Mouse (Mus musculus): Measurements from ENCODE around the gene Ikbke.
"Not testable (repeated sequence)": the region's sequence is repeated elsewhere in the genome, so short reads cannot be mapped to it uniquely, and the experiment has no call there.

Ikbke gene

GRCm38 (mm10) chr1:131280280-131280679 is 874 bp upstream of the Ikbke start:
- DNase-seq (ENCODE audit: low spot score), result no peak

DNA sequence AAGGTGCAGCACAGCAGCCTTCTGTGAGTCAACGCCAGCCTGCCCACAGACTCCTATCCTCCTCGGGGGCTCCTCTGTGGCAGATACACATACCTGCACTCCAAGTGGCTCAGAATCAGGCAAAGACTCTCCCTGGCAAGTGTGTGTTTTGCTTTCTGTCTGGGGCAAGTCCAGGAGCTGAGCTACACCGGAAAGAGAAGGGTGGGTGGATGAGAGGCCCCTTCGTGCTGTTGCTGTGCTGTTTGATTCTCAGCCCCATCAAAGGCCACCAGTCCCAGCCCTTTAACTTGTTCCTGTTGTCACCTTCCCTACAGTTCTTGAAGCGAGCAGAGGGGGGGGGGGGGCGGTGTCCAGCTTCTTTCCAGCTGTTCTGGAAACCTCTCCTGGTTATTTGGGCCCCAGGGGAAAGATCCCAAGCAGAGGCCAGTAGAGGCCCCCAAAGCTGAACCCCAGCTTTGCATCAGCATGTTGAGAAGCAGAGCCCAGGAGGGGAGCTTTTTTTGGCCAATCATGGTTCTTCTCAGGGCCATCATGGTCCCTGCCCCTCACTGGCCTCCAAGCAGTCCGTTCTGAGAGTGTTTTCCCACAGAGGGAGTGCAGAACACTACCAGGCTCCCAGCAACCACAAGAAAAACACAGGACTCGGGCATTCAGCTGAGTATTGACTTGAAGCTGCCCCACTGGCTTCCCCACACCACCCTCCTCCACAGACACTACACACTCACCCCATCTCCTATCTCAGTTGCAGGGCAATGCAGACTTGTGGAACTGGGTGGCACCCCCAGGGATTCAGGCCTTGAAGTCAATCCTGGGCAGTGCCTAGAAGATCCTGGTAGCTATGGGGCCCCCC is 575 bp downstream of the Ikbke start:
- no peak for DNase-seq (ENCODE audit: low spot score)

- no peak for DNase-seq (ENCODE audit: low spot score)
Measured at GRCm38 (mm10) chr1:131276831-131277230, 2.6 kb downstream of the Ikbke start.

- no peak for DNase-seq (ENCODE audit: low spot score)
Measured at GRCm38 (mm10) chr1:131275577-131275976, 3.8 kb downstream of the Ikbke start.

- DNase-seq (ENCODE audit: low spot score), result no peak
Measured at GRCm38 (mm10) chr1:131274725-131275539, 4.5 kb downstream of the Ikbke start.

- peak; percentile 58 for DNase-seq (ENCODE audit: low spot score)
Measured at GRCm38 (mm10) chr1:131269797-131270578, 9.4 kb downstream of the Ikbke start.

- no peak for DNase-seq (ENCODE audit: low spot score)
Measured at GRCm38 (mm10) chr1:131268776-131269175, 10.6 kb downstream of the Ikbke start.

GRCm38 (mm10) chr1:131263905-131264304 is 15.5 kb downstream of the Ikbke start:
- DNase-seq (ENCODE audit: low spot score), result no peak

GRCm38 (mm10) chr1:131260309-131260656 is 19.1 kb downstream of the Ikbke start:
- DNase-seq (ENCODE audit: low spot score), result peak; percentile 36

GRCm38 (mm10) chr1:131259632-131260308 is 19.6 kb downstream of the Ikbke start:
- no peak for DNase-seq (ENCODE audit: low spot score)

DNA sequence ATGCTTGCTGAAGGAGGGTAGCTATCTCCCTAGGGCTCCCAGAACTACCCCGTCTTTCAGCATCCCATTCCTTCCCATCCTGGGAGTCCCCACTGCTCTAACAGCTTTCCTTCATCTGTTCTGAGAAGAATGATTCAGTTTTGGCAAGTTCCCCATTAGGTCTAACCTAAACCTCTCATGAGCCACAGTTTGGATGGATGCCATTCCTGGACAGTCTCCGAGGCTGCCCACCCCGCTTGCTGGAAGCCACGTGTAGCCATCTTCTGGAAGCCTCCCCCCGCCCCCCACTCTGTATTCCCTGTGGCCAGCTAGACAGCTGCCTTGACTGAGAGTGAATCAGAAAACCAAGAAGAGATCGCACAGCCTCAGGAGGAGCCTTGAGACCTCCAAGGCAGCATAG is 22.1 kb downstream of the Ikbke start:
- no peak for DNase-seq (ENCODE audit: low spot score)

GRCm38 (mm10) chr1:131252516-131253250 is 26.7 kb downstream of the Ikbke start:
- DNase-seq (ENCODE audit: low spot score), result not testable (repeated sequence)

DNA sequence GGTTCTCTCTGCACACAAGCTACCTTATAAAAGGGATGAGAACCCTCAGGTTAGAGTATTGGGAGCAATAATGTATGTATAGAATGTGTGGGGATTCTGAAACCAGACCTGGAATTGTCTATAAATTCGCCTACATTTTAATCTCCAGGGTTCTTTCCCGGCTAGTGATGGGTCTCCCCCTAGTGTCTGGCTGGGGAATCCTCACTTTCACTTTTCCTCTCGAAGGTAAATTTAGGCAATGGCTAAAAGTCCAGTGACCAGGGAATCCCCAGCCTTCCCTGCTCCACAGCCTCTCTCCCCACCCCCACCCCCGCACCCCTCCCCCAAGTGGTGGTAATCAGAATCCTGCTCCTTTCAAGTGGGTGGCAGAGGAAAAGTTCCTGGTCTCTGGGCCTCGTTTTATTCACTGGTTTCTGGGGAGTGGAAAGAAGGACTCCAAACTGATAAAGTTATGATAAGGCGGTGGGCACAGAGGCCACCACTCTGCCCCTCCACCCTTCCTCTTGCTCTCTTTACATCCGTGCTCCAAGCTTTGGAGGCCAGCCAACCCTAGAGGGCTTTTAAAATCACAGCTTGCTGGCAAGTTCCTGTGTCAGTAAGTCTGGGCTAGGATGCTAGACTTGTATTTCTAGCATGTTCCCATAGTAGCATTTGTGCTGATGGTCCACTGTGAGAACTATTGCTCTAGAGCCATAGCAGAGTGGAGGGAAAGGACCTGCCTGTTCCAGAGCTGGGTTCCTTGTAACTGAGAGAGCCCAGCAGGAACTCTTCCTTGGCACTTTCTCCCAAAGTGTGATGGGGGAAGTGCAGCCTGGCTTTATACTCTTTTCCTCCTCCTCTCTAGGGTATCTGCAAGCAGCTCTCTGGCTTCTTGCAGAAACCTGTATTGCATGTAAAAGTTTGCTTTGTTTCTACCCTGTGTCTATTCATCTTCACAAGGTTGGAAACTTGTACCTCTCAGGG is 32.7 kb downstream of the Ikbke start:
- no peak for DNase-seq (ENCODE audit: low spot score)

GRCm38 (mm10) chr1:131245926-131246325 is 33.5 kb downstream of the Ikbke start:
- peak; percentile 12 for DNase-seq (ENCODE audit: low spot score)

- peak; percentile 31 for DNase-seq (ENCODE audit: low spot score)
Measured at GRCm38 (mm10) chr1:131245089-131245856, 34.1 kb downstream of the Ikbke start, which contains the start of gene Rassf5. Gene Rassf5 (minus strand): TSS chr1:131245258.

DNA sequence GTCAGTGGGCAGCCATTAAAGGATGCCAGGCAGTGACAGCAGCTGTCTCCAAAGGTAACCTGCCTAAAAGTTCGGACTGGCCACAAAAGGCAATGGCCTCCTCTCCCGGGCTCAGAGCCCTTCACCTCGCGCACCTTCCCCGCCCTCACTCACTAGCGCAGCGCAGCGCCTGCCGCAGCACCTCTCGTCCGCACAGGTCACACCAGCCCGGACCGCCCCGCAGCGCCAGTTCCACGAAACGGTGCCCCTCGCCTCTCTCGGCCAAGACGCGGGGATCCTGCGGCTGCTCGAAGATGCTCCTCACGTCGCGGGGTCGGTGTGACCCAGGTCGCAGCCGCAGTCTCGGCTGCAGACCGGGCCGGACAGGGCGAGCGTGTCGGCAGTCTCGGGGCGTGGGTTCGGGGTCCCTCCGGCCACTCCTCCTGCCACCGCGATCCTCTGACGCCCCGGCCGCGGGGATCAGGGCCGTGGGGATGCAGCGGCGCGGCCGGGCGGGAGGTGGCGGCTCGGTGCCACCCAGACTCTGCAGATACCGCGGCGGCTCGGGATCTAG is 34.8 kb downstream of the Ikbke start:
- DNase-seq (ENCODE audit: low spot score), result no peak

DNA sequence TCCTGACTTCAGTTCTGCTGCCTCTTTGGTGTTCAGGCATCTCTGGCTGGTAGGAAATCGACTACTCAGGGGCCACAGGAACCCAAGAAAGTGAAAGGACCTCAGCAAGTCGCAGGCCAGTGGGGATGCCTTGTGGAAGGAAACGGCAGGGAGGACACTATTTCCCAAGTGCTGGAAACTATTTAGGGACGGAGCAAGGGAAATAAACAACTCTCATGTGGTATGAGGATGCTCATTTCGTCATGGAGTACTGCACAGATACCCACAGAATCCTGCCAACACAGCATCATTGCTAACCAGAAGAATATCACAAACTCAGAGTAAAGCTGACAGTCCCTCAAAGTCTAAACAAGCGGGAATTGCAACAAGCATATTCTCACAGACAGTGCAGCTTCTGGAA is 36.5 kb downstream of the Ikbke start:
- DNase-seq (ENCODE audit: low spot score), result no peak

DNA sequence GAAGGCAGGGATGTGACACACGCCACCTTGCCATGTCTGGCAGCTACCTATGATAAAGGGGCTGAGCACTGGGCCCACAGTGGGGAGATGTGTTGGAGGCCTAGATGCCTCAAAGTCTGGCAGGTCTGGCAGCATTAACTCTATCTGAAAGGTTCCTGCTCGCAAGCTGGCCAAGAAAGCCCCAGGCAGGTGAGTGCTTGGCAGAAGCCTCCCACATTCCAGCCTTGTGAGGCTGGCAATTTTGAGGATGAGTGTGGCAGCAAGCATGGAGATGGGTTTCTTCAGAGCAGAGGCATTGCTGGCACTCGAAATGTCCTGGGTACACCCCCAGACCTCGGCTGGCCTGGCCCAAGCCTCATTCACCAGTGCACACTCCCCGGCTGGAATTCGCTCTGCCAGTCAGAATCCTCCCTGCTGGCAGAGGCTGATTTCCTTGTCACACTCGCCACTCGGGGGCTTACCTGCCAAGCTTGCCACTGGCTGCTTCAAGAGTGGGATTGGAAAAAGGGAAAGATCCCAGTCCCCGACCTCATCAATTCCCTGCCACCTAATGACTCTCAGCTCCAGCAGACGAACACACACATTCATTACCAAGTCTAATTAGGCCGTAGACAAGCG is 39.7 kb downstream of the Ikbke start:
- no peak for DNase-seq (ENCODE audit: low spot score)

Measured in spleen, adult 12 weeks (tissue).